Mouse (Mus musculus) left cerebral cortex, adult 8-10 months (tissue): ENCODE measurements around the gene Gng12. TPM values are rescaled to one million over a fixed set of nuclear protein-coding genes. Genes with fewer than 3 reads are reported as not detected.

Experiments
- DNase-seq, 2 experiments: peaks; one replicate each; pipeline ENCODE4 v3.0.0; 2022; ENCODE audit warnings: low spot score in 2 of 2
- total RNA-seq, 4 experiments: library from RNA; stranded (reverse); gene quantifications; 2 replicates each; pipeline ENCODE4 v1.2.4; 2022

Gng12 gene
- total RNA-seq, 4 experiments from 2014 or later = 57.5 to 66.2 (median 59.2) TPM

- DNase-seq = no peak
Measured at GRCm38 (mm10) chr6:67049695-67050038, 153.5 kb downstream of the Gng12 start.

GRCm38 (mm10) chr6:67050063-67050462 is 153.9 kb downstream of the Gng12 start:
- DNase-seq = no peak

- no peak for DNase-seq
Measured at GRCm38 (mm10) chr6:67056108-67056888, 160.1 kb downstream of the Gng12 start.

- no peak for DNase-seq
Measured at GRCm38 (mm10) chr6:67056889-67057564, 160.8 kb downstream of the Gng12 start.

GRCm38 (mm10) chr6:67057574-67057973 is 161.4 kb downstream of the Gng12 start:
- DNase-seq = no peak

GRCm38 (mm10) chr6:67057991-67058696 is 161.9 kb downstream of the Gng12 start:
- DNase-seq = no peak

GRCm38 (mm10) chr6:67060057-67060456 is 163.9 kb downstream of the Gng12 start:
- DNase-seq = no peak

- DNase-seq = no peak
Measured at GRCm38 (mm10) chr6:67069219-67069762, 173.1 kb downstream of the Gng12 start.

- DNase-seq = no peak
Measured at GRCm38 (mm10) chr6:67069800-67070315, 173.7 kb downstream of the Gng12 start.

Other genes with a start within 250 kb of the Gng12 start
- gene Vmn1r35, start 210.5 kb upstream of the Gng12 start, total RNA-seq = not detected
- not detected for gene Vmn1r36, start 177.2 kb upstream of the Gng12 start, total RNA-seq
- not detected for gene Vmn1r37, start 167.0 kb upstream of the Gng12 start, total RNA-seq
- gene Vmn1r38, start 113.8 kb upstream of the Gng12 start, total RNA-seq = not detected
- gene Vmn1r39, start 85.8 kb upstream of the Gng12 start, total RNA-seq = not detected
- 10 to 100 TPM in 1 of 4 experiments, 1 to 10 TPM in 3; 6.9 to 10.0 (median 8.6) TPM for gene Gadd45a, start 141.1 kb downstream of the Gng12 start, total RNA-seq